Mouse (Mus musculus) G1E (cell line): Measurements from ENCODE around the gene Ugt1a1. TPM values are rescaled to one million over a fixed set of nuclear protein-coding genes. Genes with fewer than 3 reads are reported as not detected.

ENCODE experiments used
- ATAC-seq: 2 replicates; pipeline ENCODE4 v1.8.0; 2016; ENCODE audit warnings: mild to moderate bottlenecking; ENCODE audit not compliant: insufficient number of reproducible peaks, poor library complexity, low FRiP score, severe bottlenecking; ENCODE audit errors: extremely low read depth
- DNase-seq: peaks from one replicate; pipeline ENCODE4 v3.0.0; 2012; ENCODE audit warnings: low spot score
- H3K27me3 ChIP-seq: 2 replicates; pipeline ENCODE4 v1.6.1; 2012; ENCODE audit warnings: mild to moderate bottlenecking, low read length, inconsistent platforms; ENCODE audit not compliant: insufficient read depth
- H3K36me3 ChIP-seq: replicated peaks from 2 replicates; pipeline ENCODE3; 2012; ENCODE audit warnings: mild to moderate bottlenecking, inconsistent platforms
- H3K4me1 ChIP-seq: 2 replicates; pipeline ENCODE4 v1.6.1; 2012; ENCODE audit warnings: low read depth, low read length, inconsistent platforms, mixed read lengths; ENCODE audit not compliant: insufficient read depth
- H3K4me3 ChIP-seq: 2 replicates; pipeline ENCODE4 v1.5.1; 2012; ENCODE audit warnings: low read depth, mild to moderate bottlenecking, inconsistent platforms, low read length, moderate library complexity, mixed read lengths
- H3K9me3 ChIP-seq: replicated peaks from 2 replicates; pipeline ENCODE4 v1.6.1; 2012; ENCODE audit warnings: inconsistent platforms
- CTCF ChIP-seq: IDR thresholded peaks from 2 replicates; pipeline ENCODE4 v1.5.1; 2012; ENCODE audit warnings: low read depth, low read length, inconsistent platforms, mixed read lengths
- GATA1 ChIP-seq: IDR thresholded peaks from 2 replicates; pipeline ENCODE4 v1.6.1; 2012; ENCODE audit warnings: borderline replicate concordance, low read length, inconsistent platforms, mixed read lengths
- GATA2 ChIP-seq: IDR thresholded peaks from 2 replicates; pipeline ENCODE4 v1.6.1; 2012; ENCODE audit warnings: low read depth, low read length, inconsistent platforms, borderline replicate concordance
- POLR2AphosphoS5 ChIP-seq: IDR thresholded peaks from 2 replicates; pipeline ENCODE4 v1.6.1; 2012; ENCODE audit warnings: low read depth, low read length, inconsistent platforms; ENCODE audit not compliant: insufficient replicate concordance
- TAL1 ChIP-seq: conservative IDR thresholded peaks from 2 replicates; pipeline ENCODE4 v1.6.1; 2012; ENCODE audit warnings: low read depth, low read length, inconsistent platforms, mixed read lengths
- polyA plus RNA-seq: library from polyadenylated mRNA; stranded (reverse); fragments of >175 nt; gene quantifications from 2 replicates; pipeline ENCODE4 v1.2.3, GENCODE M21; 2012
- total RNA-seq, 2 experiments: library from RNA; stranded (forward) in 1 of 2; stranded (reverse) in 1 of 2; fragments of 200-1000 nt in 1 of 2; fragments of >200 nt in 1 of 2; fragmentation: Nextera tagmentation in 1 of 2; gene quantifications; 2 replicates each; pipeline ENCODE4 v1.2.3; 2014 to 2017

Ugt1a1 gene
- total and polyA plus RNA-seq, 3 experiments, result 0.22 TPM; not detected in 2

DNA sequence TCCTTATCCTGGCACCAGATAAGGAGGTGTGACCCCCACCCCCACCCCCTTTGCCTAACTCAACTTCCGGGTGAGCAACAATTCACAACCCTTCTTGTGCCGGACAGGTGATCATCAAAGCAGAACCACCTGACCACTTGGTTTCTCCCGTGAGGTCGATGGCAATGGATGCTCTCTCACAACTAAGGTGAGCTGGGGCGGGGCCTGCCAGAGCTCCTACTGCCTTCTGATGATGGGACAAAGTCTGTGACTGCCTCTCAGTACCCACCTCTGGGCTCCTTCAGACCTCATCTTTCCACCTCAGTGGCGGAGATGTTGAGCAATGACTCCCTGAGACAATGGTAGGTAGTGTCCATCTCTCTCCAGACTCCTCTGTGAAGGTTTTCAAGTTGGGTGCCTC, 34.1 kb downstream of the Ugt1a1 start:
- H3K27me3 ChIP-seq, result peaks cover 17% of the 10 kb centered on the region
- DNase-seq, result no peak
- no peak overlapping the region for H3K4me3 ChIP-seq
- no peak for TF ChIP-seq POLR2AphosphoS5
- no peak for TF ChIP-seq CTCF
- TF ChIP-seq GATA1, result no peak
- no peak for TF ChIP-seq GATA2
- no peak for TF ChIP-seq TAL1
- H3K4me1 ChIP-seq, result no peaks in the 10 kb centered on the region
- H3K36me3 ChIP-seq, result no peaks in the 10 kb centered on the region
- ATAC-seq, result no peak
- peaks cover 2% of the 10 kb centered on the region; the same call in 1 of the 2 replicates for H3K9me3 ChIP-seq

DNA sequence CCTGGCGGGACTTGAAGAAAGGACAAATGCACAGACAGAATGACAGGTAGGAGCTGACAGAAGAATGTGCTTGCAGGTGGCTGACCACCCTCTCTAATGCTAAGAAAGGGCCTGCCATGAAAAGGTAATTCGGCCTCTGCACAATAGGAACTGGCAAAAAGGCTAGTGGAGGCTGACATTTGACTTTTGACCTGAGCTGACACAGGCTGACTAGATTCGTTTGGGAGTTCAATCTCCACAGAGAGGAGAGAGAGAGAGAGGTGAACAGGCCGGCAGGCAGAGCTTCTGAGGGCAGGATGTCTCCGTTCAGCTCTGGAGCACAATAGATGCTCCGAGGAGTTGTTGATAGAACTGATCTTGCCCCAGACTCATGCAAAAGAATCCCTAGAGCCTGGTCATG, 34.6 kb downstream of the Ugt1a1 start:
- DNase-seq, result no peak
- ATAC-seq, result no peak
- Histone ChIP-seq H3K9me3 (peaks cover 2% of the 10 kb centered on the region; the same call in 1 of the 2 replicates), H3K4me3 (no peak overlapping the region), H3K27me3 (peaks cover 22% of the 10 kb centered on the region), H3K4me1 (no peaks in the 10 kb centered on the region), H3K36me3 (no peaks in the 10 kb centered on the region)
- TF ChIP-seq GATA1 (no peak), CTCF (no peak), GATA2 (no peak), POLR2AphosphoS5 (no peak), TAL1 (no peak)

DNA sequence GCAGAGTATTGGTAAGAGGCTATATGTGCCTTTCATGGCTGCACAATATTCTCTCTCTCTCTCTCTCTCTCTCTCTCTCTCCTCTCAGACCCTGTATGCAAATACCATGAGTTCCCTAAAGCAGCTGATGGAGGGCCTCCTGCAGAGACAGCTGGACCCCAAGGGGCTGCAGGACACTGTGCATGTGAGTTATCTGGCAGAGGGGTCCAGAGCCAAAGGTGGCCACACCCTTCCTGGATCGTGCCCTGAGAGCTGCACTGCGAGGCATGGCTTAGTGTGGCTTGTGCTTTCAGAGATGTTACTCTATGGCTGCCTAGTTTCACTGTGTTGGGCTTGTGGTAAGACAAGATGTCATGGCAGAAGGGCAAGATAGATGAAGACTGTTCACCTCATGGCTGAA, 35.9 kb downstream of the Ugt1a1 start:
- TF ChIP-seq CTCF, result no peak
- TF ChIP-seq POLR2AphosphoS5, result no peak
- no peak for TF ChIP-seq GATA1
- TF ChIP-seq GATA2, result no peak
- no peak for TF ChIP-seq TAL1
- H3K27me3 ChIP-seq, result peaks cover 28% of the 10 kb centered on the region
- no peak overlapping the region for H3K4me3 ChIP-seq
- DNase-seq (no peak), ATAC-seq (no peak)
- H3K36me3 ChIP-seq, result no peaks in the 10 kb centered on the region
- peaks cover 2% of the 10 kb centered on the region; the same call in 1 of the 2 replicates for H3K9me3 ChIP-seq
- H3K4me1 ChIP-seq, result no peaks in the 10 kb centered on the region

DNA sequence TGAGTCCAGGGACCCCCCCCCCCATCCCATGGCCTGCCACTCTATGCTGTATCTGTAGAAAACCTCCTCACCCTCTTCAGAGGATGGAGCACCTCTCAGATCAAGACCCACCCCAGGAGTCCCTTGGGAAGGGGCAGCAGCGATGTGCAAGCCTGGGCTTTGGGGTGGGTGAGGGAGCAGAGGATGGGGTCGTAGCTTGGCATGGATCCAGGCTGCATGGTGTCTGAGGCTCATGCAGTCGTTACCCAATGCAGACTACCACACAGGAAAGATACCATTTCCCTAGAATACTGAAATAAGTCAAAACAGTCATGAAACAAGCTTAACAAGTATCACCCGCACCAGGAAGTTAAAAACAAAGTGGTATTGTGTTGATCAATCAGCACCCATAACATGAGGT, 36.9 kb downstream of the Ugt1a1 start:
- peaks cover 30% of the 10 kb centered on the region for H3K27me3 ChIP-seq
- DNase-seq, result no peak
- ATAC-seq, result no peak
- H3K4me1 ChIP-seq, result no peaks in the 10 kb centered on the region
- peaks cover 2% of the 10 kb centered on the region; the same call in 1 of the 2 replicates for H3K9me3 ChIP-seq
- H3K36me3 ChIP-seq, result no peaks in the 10 kb centered on the region
- no peak overlapping the region for H3K4me3 ChIP-seq
- TF ChIP-seq POLR2AphosphoS5, result no peak
- TF ChIP-seq CTCF, result no peak

DNA sequence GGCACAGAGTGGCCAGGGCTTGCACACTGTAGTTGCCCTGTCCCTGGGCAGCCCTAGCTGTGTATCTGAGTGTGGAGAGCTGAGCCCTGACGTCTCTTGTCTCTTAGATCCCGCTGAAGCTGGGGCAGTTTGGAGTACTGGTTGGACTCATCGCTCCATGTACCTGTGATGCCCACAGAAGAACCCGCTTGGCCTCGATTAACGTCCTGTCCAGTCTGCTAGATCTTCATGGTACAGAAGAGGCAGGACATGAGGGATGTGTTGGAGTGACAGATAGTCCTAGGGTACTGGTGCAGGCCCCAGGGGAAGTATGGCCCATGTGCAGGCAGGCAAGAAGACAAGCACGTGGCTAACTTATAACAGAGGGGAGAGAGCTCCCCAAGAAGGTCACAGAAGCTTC, 37.8 kb downstream of the Ugt1a1 start:
- H3K9me3 ChIP-seq, result no peaks in the 10 kb centered on the region
- TF ChIP-seq POLR2AphosphoS5 (no peak), GATA1 (no peak), TAL1 (no peak), CTCF (no peak), GATA2 (no peak)
- no peaks in the 10 kb centered on the region for H3K36me3 ChIP-seq
- peaks cover under 1% of the 10 kb centered on the region; the same call in 1 of the 2 replicates for H3K4me1 ChIP-seq
- no peak for DNase-seq
- no peak for ATAC-seq
- H3K27me3 ChIP-seq, result peaks cover 30% of the 10 kb centered on the region
- no peak overlapping the region for H3K4me3 ChIP-seq

DNA sequence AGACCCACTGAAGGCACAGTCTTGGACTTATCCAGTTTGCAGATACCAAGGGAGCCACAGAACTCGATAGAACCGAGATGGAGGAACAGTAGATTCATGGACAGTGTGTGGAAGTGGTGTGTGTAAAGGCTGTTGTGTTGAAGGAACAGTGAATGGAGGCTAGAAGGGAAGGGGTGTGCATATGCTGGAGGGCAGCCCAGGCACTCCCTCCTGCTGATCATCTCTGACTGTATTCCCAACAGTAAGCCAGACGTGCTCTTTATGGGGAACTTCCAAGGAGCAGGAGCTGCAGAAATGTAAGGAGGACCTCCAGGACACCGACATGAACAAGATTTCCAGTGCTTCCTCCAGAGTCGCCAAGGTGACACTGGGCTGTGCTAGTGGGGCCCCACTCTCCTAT, 38.3 kb downstream of the Ugt1a1 start:
- H3K27me3 ChIP-seq, result peaks cover 34% of the 10 kb centered on the region
- peaks cover 4% of the 10 kb centered on the region for H3K4me1 ChIP-seq
- no peaks in the 10 kb centered on the region for H3K36me3 ChIP-seq
- no peak for DNase-seq
- ATAC-seq, result no peak
- no peak overlapping the region for H3K4me3 ChIP-seq
- no peak for TF ChIP-seq TAL1
- no peak for TF ChIP-seq POLR2AphosphoS5
- no peak for TF ChIP-seq CTCF
- no peak for TF ChIP-seq GATA2
- TF ChIP-seq GATA1, result no peak
- H3K9me3 ChIP-seq, result no peaks in the 10 kb centered on the region

DNA sequence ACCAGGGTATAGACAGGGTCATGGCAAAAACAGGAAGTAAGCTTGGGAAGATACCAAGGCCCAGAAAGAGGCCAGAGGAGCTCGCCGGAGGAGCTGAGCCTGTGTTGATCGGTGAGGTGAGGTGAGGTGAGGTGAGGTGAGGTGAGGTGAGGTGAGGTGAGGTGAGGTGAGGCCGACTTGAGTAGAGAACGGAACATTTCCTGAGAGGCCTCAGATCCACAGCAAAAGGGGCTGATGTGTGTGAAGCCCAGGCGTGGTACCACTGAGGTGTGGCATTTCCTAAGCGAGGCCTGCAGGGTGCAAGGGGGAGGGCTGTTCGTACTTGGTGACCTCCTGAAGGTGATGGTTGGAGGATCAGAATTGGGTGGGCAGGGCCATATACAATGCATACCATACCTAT, 41.3 kb downstream of the Ugt1a1 start:
- Histone ChIP-seq H3K9me3 (no peaks in the 10 kb centered on the region), H3K36me3 (no peaks in the 10 kb centered on the region), H3K4me1 (peaks cover 4% of the 10 kb centered on the region), H3K27me3 (peaks cover 46% of the 10 kb centered on the region), H3K4me3 (no peak overlapping the region)
- ATAC-seq (no peak), DNase-seq (no peak)
- TF ChIP-seq POLR2AphosphoS5, result 0 out of 2 replicates have a peak, but pooled peaks have one; percentile 39
- TF ChIP-seq TAL1, result no peak
- no peak for TF ChIP-seq GATA2
